In genomic region chr10:60285183-60285582, GRCm38 (mm10) we compare ENCODE assay signal across 9 mouse cellular contexts. TPM values are rescaled to one million over a fixed set of nuclear protein-coding genes. Genes with fewer than 3 reads are reported as not detected.
DNase-seq lines count a peak whose midpoint lies in the region; ATAC-seq and TF ChIP-seq lines count a peak whose summit lies in the region.
"Had no signal": no experiment of that assay in that cellular context is flagged by ENCODE, and none has a peak within 500 bp of the region (broad histone marks: within the 10 kb centered on the region; RNA-seq: fewer than 3 reads in every experiment).

No protein-coding gene starts in this region.

- H3K4me1 ChIP-seq in cerebellum, adult 2 months (ENCODE audit: control insufficient read depth, insufficient read depth, low read length): peaks cover 69% of the 10 kb centered on the region
- peaks cover 33% of the 10 kb centered on the region for H3K4me1 ChIP-seq in neural tube, embryonic 11.5 days (ENCODE audit: control insufficient read depth, insufficient read depth, low read length)
- H3K4me1 ChIP-seq in liver, embryonic 12.5 days: peaks cover 79% of the 10 kb centered on the region
- peaks cover 29% of the 10 kb centered on the region for H3K4me1 ChIP-seq in stomach, postnatal 0 days (replicated peaks; ENCODE audit: control insufficient read depth, insufficient read depth)

- H3K9ac ChIP-seq in neural tube, embryonic 11.5 days (ENCODE audit: low read length): 0 out of 2 replicates have a peak overlapping the region, but pooled peaks have one; percentile 5
- H3K9ac ChIP-seq in liver, embryonic 12.5 days: no peak overlapping the region
- H3K9ac ChIP-seq in stomach, postnatal 0 days (ENCODE audit: low read length): 0 out of 2 replicates have a peak overlapping the region, but pooled peaks have one; percentile 13

- peak overlapping the region; percentile 25 for H3K4me3 ChIP-seq in cerebellum, adult 2 months (replicated peaks; ENCODE audit: insufficient read depth, low read depth, low read length)
- H3K4me3 ChIP-seq in neural tube, embryonic 11.5 days (ENCODE audit: low read depth, low read length): no peak overlapping the region
- H3K4me3 ChIP-seq in liver, embryonic 12.5 days: no peak overlapping the region
- no peak overlapping the region for H3K4me3 ChIP-seq in stomach, postnatal 0 days (ENCODE audit: low read depth, low read length)

- no peak for TF ChIP-seq EP300 in stomach, postnatal 0 days (optimal IDR thresholded peaks at IDR 0.05)

- WGBS in cerebellum, adult 2 months: 24% methylated on average over 8 of the region's 8 CpGs
- WGBS in neural tube, embryonic 11.5 days: 65% methylated on average over 8 of the region's 8 CpGs
- WGBS in liver, embryonic 12.5 days (ENCODE audit: insufficient replicate concordance): 69% methylated on average over 8 of the region's 8 CpGs
- 58% methylated on average over 8 of the region's 8 CpGs for WGBS in stomach, postnatal 0 days

- peak overlapping the region; percentile 12; the same call in 1 of the 2 replicates for H3K27ac ChIP-seq in cerebellum, adult 2 months (ENCODE audit: insufficient read depth, low read length)
- H3K27ac ChIP-seq in neural tube, embryonic 11.5 days (ENCODE audit: low read depth, low read length): peak overlapping the region; percentile 42
- H3K27ac ChIP-seq in liver, embryonic 12.5 days: peak overlapping the region; percentile 52; the same call in 1 of the 2 replicates
- H3K27ac ChIP-seq in stomach, postnatal 0 days (replicated peaks): peak overlapping the region; percentile 67
- H3K27ac ChIP-seq: liver, embryonic 14.5 days had no signal

- no peaks in the 10 kb centered on the region for H3K36me3 ChIP-seq in neural tube, embryonic 11.5 days (ENCODE audit: control insufficient read depth, insufficient read depth, low read length)
- peaks cover 11% of the 10 kb centered on the region; the same call in 1 of the 2 replicates for H3K36me3 ChIP-seq in liver, embryonic 12.5 days
- H3K36me3 ChIP-seq in stomach, postnatal 0 days (ENCODE audit: control insufficient read depth, insufficient read depth, low read length): no peaks in the 10 kb centered on the region

- no peak for TF ChIP-seq POLR2A in cerebellum, adult 2 months (IDR thresholded peaks at IDR 0.05; ENCODE audit: borderline replicate concordance, insufficient read depth, low read length)

- no peaks in the 10 kb centered on the region for H3K9me3 ChIP-seq in neural tube, embryonic 11.5 days (ENCODE audit: control insufficient read depth, low read length)
- H3K9me3 ChIP-seq in liver, embryonic 12.5 days (replicated peaks): no peaks in the 10 kb centered on the region
- no peaks in the 10 kb centered on the region for H3K9me3 ChIP-seq in stomach, postnatal 0 days (ENCODE audit: control insufficient read depth, low read length)

- TF ChIP-seq CTCF in cerebellum, adult 2 months (IDR thresholded peaks at IDR 0.05; ENCODE audit: borderline replicate concordance, insufficient read depth, low read depth, low read length): no peak
- no peak for TF ChIP-seq CTCF in stomach, postnatal 0 days (IDR thresholded peaks at IDR 0.05; ENCODE audit: low read depth)

- H3K4me2 ChIP-seq in neural tube, embryonic 11.5 days (ENCODE audit: low read depth): peak overlapping the region; percentile 27
- H3K4me2 ChIP-seq in liver, embryonic 12.5 days: peak overlapping the region; percentile 9
- H3K4me2 ChIP-seq in stomach, postnatal 0 days (replicated peaks; ENCODE audit: low read depth): peak overlapping the region; percentile 25

- peak; percentile 45; the same call in 1 of the 2 replicates for ATAC-seq in neural tube, embryonic 11.5 days (ENCODE audit: insufficient read depth, low FRiP score, low TSS enrichment)
- no peak for ATAC-seq in liver, embryonic 12.5 days
- ATAC-seq in stomach, postnatal 0 days (ENCODE audit: low FRiP score, low TSS enrichment): no peak

- no peak for DNase-seq in cerebellum, adult 2 months
- DNase-seq in cerebellum, adult 8-10 months: no peak
- no peak for DNase-seq in neural tube, embryonic 11.5 days (ENCODE audit: low spot score)
- no peak for DNase-seq in neural tube, embryonic 10.5 days (ENCODE audit: extremely low spot score, low spot score)
- DNase-seq in stomach, postnatal 0 days (ENCODE audit: low spot score): no peak
- no peak for DNase-seq in adrenal gland, postnatal 36 days
- DNase-seq in frontal cortex, postnatal 25 days (ENCODE audit: low spot score in 2 of 2): no peak

- no peaks in the 10 kb centered on the region for H3K27me3 ChIP-seq in cerebellum, adult 2 months (ENCODE audit: control insufficient read depth, insufficient read depth, low read length)
- H3K27me3 ChIP-seq in neural tube, embryonic 11.5 days (ENCODE audit: control insufficient read depth, insufficient read depth, low read length): no peaks in the 10 kb centered on the region
- no peaks in the 10 kb centered on the region for H3K27me3 ChIP-seq in liver, embryonic 12.5 days (replicated peaks)
- H3K27me3 ChIP-seq in stomach, postnatal 0 days (ENCODE audit: control insufficient read depth, insufficient read depth, low read length): no peaks in the 10 kb centered on the region

RNA-seq across cellular contexts. Expression of gene Psap, which starts 7.8 kb away (rescaled TPM):
- 2,061 and 2,091 TPM in 2 replicates for polyA plus RNA-seq in cerebellum, adult 2 months (2012; rRNA removed)
- 79.6 and 84.2 TPM in 2 replicates for polyA plus RNA-seq in neural tube, embryonic 11.5 days (2014; fragmentation: Nextera tagmentation; extraction: Ambion mirVana)
- polyA plus RNA-seq in liver, embryonic 12.5 days (2016; fragmentation: Nextera tagmentation; extraction: Ambion mirVana): 42.9 and 43.3 TPM in 2 replicates
- 128 and 129 TPM in 2 replicates for polyA plus RNA-seq in stomach, postnatal 0 days (2015; fragmentation: Nextera tagmentation; extraction: Ambion mirVana)
- 1,000 to 10,000 TPM; 1,035 to 1,192 TPM for total RNA-seq in adrenal gland, postnatal 36 days (2021)

Comparison
In these comparisons a context has a peak if more than half of its experiments do, and no peak if none do; other contexts are left out.
1. H3K27ac ChIP-seq: peak in every context shown above with its lines; median percentile 67 in stomach, postnatal 0 days; 52 in liver, embryonic 12.5 days; 42 in neural tube, embryonic 11.5 days; 12 in cerebellum, adult 2 months.
2. RNA of gene Psap, which starts 7.8 kb away (polyA plus RNA-seq): 2,061 to 2,091 TPM in cerebellum, adult 2 months; 128 to 129 TPM in stomach, postnatal 0 days, 79.6 to 84.2 TPM in neural tube, embryonic 11.5 days and 42.9 to 43.3 TPM in liver, embryonic 12.5 days; every median in the first group is over 10 times any median in the second.
3. Peak in every context shown above with its lines, with median percentiles within 50 percentile points of each other: H3K4me2 ChIP-seq.